Mouse (Mus musculus): Measurements from ENCODE around the gene Pifo. TPM values are rescaled to one million over a fixed set of nuclear protein-coding genes. Genes with fewer than 3 reads are reported as not detected.
"Not testable (repeated sequence)": the region's sequence is repeated elsewhere in the genome, so short reads cannot be mapped to it uniquely, and the experiment has no call there.

The Pifo gene
- polyA plus RNA-seq, 1 experiment from 2014 or later: not detected

DNA sequence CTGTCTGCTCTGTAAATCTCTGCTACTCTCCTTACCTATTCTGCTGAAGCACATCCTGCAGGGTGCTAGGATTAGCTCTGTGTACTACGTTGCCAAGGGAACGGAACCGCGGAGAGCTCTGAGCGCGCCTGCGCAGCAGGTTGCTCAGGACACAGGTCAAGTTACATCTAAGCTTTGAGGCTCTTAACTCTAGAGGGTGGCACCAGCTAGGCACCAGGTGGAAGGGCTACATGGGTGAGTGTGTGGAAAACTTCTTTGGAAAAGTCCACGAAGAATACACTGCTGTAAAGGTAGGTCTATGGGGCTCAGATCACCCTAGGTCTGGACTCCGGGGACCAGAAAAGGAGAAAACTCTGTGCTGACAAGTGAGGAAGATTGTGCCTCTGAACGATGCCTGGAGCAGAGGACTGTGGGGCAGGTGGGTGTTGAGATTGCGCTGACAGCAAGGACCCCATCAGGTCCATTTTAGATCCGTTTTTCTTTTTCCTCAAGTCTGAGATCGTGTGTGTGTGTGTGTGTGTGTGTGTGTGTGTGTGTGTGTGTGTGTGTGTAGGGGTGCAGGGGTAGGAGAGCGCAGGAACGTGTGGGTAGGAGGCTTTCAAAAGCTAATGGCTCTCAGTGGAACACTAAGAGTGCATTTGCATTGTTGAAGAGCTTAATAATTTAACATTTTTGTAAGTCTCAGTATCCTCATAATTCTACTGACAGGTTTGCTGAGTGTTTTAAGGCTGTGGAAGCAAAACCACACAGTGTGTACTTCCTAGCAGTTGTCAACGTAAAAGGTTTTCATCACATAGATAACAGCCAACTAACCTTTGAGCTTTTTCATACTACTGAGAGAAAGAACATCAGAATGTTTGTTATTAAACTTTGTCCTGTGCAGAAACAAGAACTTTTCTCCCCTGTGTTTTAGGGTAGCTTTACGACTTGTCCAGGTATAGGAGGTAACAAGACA, 12.8 kb downstream of the Pifo start:
- peak overlapping the region; percentile 0 to 22; a peak in 2 of 4 replicates for H3K4me3 ChIP-seq (ENCODE audit: control insufficient read depth in 1 of 2, insufficient read depth in 1 of 2, low read depth in 1 of 2, low read length in 2 of 2)
- H3K9me3 ChIP-seq (ENCODE audit: control insufficient read depth, low read length): no peaks in the 10 kb centered on the region
- H3K4me1 ChIP-seq (ENCODE audit: control insufficient read depth in 2 of 2, insufficient read depth in 2 of 2, low read length in 2 of 2): peaks cover 6 to 8% of the 10 kb centered on the region in 2 experiments; a peak in 2 of 4 replicates
- H3K27ac ChIP-seq (replicated peaks in 1 of 2; ENCODE audit: control insufficient read depth in 1 of 2, insufficient read depth in 1 of 2, low read depth in 2 of 2, low read length in 2 of 2): no peak overlapping the region
- peak overlapping the region; percentile 61 for H3K4me2 ChIP-seq (ENCODE audit: low read length)
- H3K36me3 ChIP-seq (ENCODE audit: control insufficient read depth, insufficient read depth, low read length): no peaks in the 10 kb centered on the region
- H3K9ac ChIP-seq (ENCODE audit: low read length): no peak overlapping the region
- no peak; the same call in 1 of the 2 replicates for ATAC-seq (ENCODE audit: insufficient number of reproducible peaks, insufficient read depth, low FRiP score, low read depth)
- no peaks in the 10 kb centered on the region for H3K27me3 ChIP-seq (ENCODE audit: control insufficient read depth, insufficient read depth, low read length)
- 18% methylated on average over 17 of the region's 17 CpGs for WGBS

DNA sequence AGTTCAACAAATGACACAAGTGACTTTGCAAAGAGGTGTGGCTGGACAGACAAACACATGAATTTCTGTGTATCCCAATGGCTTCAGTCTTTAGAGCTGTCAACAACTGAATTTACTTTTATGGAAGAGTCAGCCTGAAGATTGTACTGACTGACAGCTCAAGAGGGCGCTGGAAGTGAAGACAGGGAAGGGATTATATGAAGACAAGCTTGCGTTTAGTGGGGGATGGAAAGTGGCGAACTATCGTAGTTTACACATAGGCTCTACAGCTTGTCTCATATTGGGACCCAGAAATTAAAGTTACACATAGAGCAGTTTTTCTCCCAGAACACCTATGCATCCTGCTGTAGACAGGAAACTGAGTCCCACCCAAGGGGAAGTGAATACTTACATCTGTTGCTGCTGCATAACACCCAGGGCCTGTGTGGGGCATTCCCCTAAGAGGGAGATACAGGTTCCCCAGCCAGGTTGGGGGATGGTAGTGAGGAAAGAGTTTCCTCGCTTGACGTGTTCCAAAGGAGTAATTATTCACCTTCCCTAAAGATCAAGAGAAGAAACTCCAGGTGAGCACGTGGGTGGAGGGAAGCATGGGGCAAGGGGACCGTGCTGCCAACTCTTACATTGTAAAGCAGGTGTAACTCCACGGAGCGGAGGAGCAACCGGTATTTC, 13.6 kb downstream of the Pifo start:
- peaks cover 6 to 8% of the 10 kb centered on the region in 2 experiments; a peak in 2 of 4 replicates for H3K4me1 ChIP-seq (ENCODE audit: control insufficient read depth in 2 of 2, insufficient read depth in 2 of 2, low read length in 2 of 2)
- ATAC-seq (ENCODE audit: insufficient number of reproducible peaks, insufficient read depth, low FRiP score, low read depth): no peak
- H3K9me3 ChIP-seq (ENCODE audit: control insufficient read depth, low read length): no peaks in the 10 kb centered on the region
- no peak overlapping the region for H3K27ac ChIP-seq (replicated peaks in 1 of 2; ENCODE audit: control insufficient read depth in 1 of 2, insufficient read depth in 1 of 2, low read depth in 2 of 2, low read length in 2 of 2)
- H3K36me3 ChIP-seq (ENCODE audit: control insufficient read depth, insufficient read depth, low read length): no peaks in the 10 kb centered on the region
- peak overlapping the region; percentile 61 for H3K4me2 ChIP-seq (ENCODE audit: low read length)
- no peaks in the 10 kb centered on the region for H3K27me3 ChIP-seq (ENCODE audit: control insufficient read depth, insufficient read depth, low read length)
- peak overlapping the region; percentile 0 to 22; a peak in 2 of 4 replicates for H3K4me3 ChIP-seq (ENCODE audit: control insufficient read depth in 1 of 2, insufficient read depth in 1 of 2, low read depth in 1 of 2, low read length in 2 of 2)
- H3K9ac ChIP-seq (ENCODE audit: low read length): no peak overlapping the region
- 14% methylated on average over 11 of the region's 11 CpGs for WGBS

DNA sequence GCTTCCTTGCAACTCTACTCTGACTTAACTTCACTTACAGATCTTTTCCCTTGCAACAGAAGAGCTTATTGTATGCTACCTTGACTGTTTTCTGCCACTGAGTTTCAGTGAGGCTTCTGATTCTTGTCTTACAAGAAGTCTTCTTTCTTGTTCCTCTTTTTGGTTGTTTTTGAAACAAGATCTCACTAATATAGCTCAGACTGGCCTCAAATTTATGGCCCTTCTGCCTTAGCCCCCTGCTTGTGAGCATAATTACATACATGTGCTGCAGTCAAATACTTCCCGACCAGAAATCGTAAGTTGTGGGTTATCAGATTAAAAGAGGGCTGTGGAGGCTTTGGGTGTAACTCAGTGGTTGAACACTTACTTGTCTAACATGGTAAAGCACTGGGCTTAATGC, 19.7 kb downstream of the Pifo start:
- ATAC-seq (ENCODE audit: insufficient number of reproducible peaks, insufficient read depth, low FRiP score, low read depth): no peak
- H3K9ac ChIP-seq (ENCODE audit: low read length): no peak overlapping the region
- H3K27me3 ChIP-seq (ENCODE audit: control insufficient read depth, insufficient read depth, low read length): no peaks in the 10 kb centered on the region
- no peaks in the 10 kb centered on the region for H3K4me1 ChIP-seq (ENCODE audit: control insufficient read depth in 2 of 2, insufficient read depth in 2 of 2, low read length in 2 of 2)
- no peak overlapping the region for H3K4me3 ChIP-seq (ENCODE audit: control insufficient read depth in 1 of 2, insufficient read depth in 1 of 2, low read depth in 1 of 2, low read length in 2 of 2)
- whole genome bisulfite sequencing: 50% methylated on average over 2 of the region's 2 CpGs
- no peaks in the 10 kb centered on the region for H3K36me3 ChIP-seq (ENCODE audit: control insufficient read depth, insufficient read depth, low read length)
- no peak overlapping the region for H3K27ac ChIP-seq (replicated peaks in 1 of 2; ENCODE audit: control insufficient read depth in 1 of 2, insufficient read depth in 1 of 2, low read depth in 2 of 2, low read length in 2 of 2)
- H3K4me2 ChIP-seq (ENCODE audit: low read length): no peak overlapping the region
- no peaks in the 10 kb centered on the region for H3K9me3 ChIP-seq (ENCODE audit: control insufficient read depth, low read length)

DNA sequence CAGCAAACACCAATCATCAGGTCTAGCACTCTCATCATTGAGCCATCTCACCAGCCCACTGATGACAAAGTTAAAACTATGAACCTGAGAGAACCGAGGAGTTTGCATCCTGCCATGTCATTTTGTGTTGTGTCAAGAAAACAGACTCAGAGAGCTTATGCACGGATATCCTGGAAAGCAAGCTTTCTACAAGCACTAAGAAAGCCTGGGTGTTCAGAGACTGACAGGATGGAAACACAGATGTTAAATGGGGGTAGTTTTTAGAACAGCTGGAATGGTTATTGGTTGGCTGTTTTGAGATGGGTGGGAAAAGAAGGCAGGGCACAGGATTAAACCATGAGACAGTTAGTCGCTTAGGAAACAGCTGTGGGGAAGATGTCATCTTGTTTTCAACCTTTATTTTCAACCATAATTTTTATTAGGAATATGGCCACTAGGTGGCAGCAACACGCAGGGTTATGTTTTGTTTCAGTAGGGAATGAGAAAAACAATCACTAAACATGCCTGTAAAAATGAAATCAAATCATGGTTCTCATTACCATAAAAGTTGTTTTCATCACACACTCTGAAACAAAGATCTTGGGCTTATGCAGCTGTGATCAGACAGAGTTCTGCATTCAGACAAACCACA, 22.7 kb downstream of the Pifo start:
- 22% methylated on average over 4 of the region's 4 CpGs for WGBS
- Histone ChIP-seq H3K4me3 (ENCODE audit: control insufficient read depth in 1 of 2, insufficient read depth in 1 of 2, low read depth in 1 of 2, low read length in 2 of 2) (no peak overlapping the region), H3K4me2 (ENCODE audit: low read length) (no peak overlapping the region), H3K36me3 (ENCODE audit: control insufficient read depth, insufficient read depth, low read length) (no peaks in the 10 kb centered on the region), H3K27me3 (ENCODE audit: control insufficient read depth, insufficient read depth, low read length) (no peaks in the 10 kb centered on the region), H3K4me1 (ENCODE audit: control insufficient read depth in 2 of 2, insufficient read depth in 2 of 2, low read length in 2 of 2) (no peaks in the 10 kb centered on the region), H3K9me3 (ENCODE audit: control insufficient read depth, low read length) (no peaks in the 10 kb centered on the region), H3K9ac (ENCODE audit: low read length) (no peak overlapping the region), H3K27ac (replicated peaks in 1 of 2; ENCODE audit: control insufficient read depth in 1 of 2, insufficient read depth in 1 of 2, low read depth in 2 of 2, low read length in 2 of 2) (no peak overlapping the region)
- no peak for ATAC-seq (ENCODE audit: insufficient number of reproducible peaks, insufficient read depth, low FRiP score, low read depth)

DNA sequence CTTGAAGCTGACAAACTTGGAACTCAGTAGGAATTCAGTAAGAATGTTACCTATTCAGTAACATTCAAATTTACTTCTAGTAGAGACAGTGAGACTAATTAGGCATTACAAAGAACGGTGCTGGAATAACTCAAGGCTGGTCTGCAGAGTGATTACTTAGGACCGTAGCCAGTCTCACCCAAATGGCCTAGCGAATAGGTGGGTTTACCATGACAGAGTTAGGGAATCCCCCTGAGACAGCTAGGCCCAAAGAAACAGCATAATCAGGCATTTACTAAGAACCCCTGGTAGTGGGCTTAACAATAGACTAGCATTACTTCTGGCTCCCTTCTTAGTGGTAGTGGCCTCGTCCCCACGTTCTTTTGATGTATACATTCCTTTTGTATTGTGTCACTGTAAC, 24.8 kb downstream of the Pifo start:
- ATAC-seq (ENCODE audit: insufficient number of reproducible peaks, insufficient read depth, low FRiP score, low read depth); H3K27ac ChIP-seq (replicated peaks in 1 of 2; ENCODE audit: control insufficient read depth in 1 of 2, insufficient read depth in 1 of 2, low read depth in 2 of 2, low read length in 2 of 2); H3K4me1 ChIP-seq (ENCODE audit: control insufficient read depth in 2 of 2, insufficient read depth in 2 of 2, low read length in 2 of 2); H3K9me3 ChIP-seq (ENCODE audit: control insufficient read depth, low read length); H3K27me3 ChIP-seq (ENCODE audit: control insufficient read depth, insufficient read depth, low read length); H3K9ac ChIP-seq (ENCODE audit: low read length); H3K4me2 ChIP-seq (ENCODE audit: low read length); H3K4me3 ChIP-seq (ENCODE audit: control insufficient read depth in 1 of 2, insufficient read depth in 1 of 2, low read depth in 1 of 2, low read length in 2 of 2); H3K36me3 ChIP-seq (ENCODE audit: control insufficient read depth, insufficient read depth, low read length): not testable (repeated sequence)
- 54% methylated on average over 5 of the region's 5 CpGs for WGBS

DNA sequence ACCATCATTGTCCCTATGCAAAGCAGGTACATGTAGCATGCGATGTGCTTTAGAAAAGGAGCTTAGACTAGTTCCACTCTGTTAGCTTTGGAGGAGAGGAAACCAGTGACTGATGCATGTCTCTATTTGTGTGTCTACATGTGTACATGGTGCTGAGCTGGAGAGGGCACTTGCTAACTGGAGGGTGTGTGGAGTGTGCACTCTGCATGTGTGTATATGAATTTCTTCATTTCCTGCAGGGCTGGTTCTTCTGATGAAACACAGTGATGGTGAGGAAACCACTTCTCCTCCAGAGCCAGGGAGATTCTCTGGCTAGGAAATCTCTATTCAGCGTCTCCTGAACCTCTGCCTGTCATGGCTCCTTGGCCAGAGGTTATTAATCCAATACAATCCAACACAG, 40.3 kb downstream of the Pifo start:
- no peak overlapping the region for H3K4me2 ChIP-seq (ENCODE audit: low read length)
- H3K9me3 ChIP-seq (ENCODE audit: control insufficient read depth, low read length): no peaks in the 10 kb centered on the region
- H3K4me3 ChIP-seq (ENCODE audit: control insufficient read depth in 1 of 2, insufficient read depth in 1 of 2, low read depth in 1 of 2, low read length in 2 of 2): no peak overlapping the region
- ATAC-seq (ENCODE audit: insufficient number of reproducible peaks, insufficient read depth, low FRiP score, low read depth): no peak
- H3K4me1 ChIP-seq (ENCODE audit: control insufficient read depth in 2 of 2, insufficient read depth in 2 of 2, low read length in 2 of 2): no peaks in the 10 kb centered on the region
- 90% methylated on average over 2 of the region's 2 CpGs for WGBS
- H3K36me3 ChIP-seq (ENCODE audit: control insufficient read depth, insufficient read depth, low read length): peaks cover 22% of the 10 kb centered on the region
- H3K27me3 ChIP-seq (ENCODE audit: control insufficient read depth, insufficient read depth, low read length): no peaks in the 10 kb centered on the region
- no peak overlapping the region for H3K9ac ChIP-seq (ENCODE audit: low read length)
- no peak overlapping the region for H3K27ac ChIP-seq (replicated peaks in 1 of 2; ENCODE audit: control insufficient read depth in 1 of 2, insufficient read depth in 1 of 2, low read depth in 2 of 2, low read length in 2 of 2)

DNA sequence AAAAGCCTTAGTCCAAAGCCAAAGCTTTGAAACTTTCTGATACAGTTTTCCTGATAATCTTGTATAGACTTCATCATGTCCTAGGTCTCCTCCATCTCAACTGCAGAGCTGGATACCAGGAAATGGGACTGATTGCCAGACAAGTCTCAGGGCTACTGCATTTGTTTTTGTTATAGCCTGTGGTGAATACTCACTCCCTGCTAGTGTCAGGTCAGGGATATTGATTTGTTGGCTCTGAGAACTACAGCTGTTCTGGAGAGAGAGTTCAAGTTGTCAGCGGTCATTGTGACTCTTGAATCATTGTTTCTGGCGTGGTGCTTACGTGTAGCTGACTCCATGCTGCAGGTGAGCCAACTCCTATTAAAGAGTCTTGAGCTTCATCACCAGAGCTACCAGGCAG, 41.0 kb downstream of the Pifo start, which contains the start of gene Ovgp1:
Gene Ovgp1 (plus strand): TSS at position 301 of the 400 bp plus-strand sequence.
- 75% methylated on average over 3 of the region's 3 CpGs for WGBS
- ATAC-seq (ENCODE audit: insufficient number of reproducible peaks, insufficient read depth, low FRiP score, low read depth): no peak

More for the DNA sequence above, 41.0 kb downstream of the Pifo start, which contains the start of gene Ovgp1:
- Histone ChIP-seq H3K4me2 (ENCODE audit: low read length) (no peak within 1 kb of the TSS), H3K27ac (replicated peaks in 1 of 2; ENCODE audit: control insufficient read depth in 1 of 2, insufficient read depth in 1 of 2, low read depth in 2 of 2, low read length in 2 of 2) (no peak within 1 kb of the TSS), H3K27me3 (ENCODE audit: control insufficient read depth, insufficient read depth, low read length) (no peaks in the 10 kb centered on the region), H3K4me3 (ENCODE audit: control insufficient read depth in 1 of 2, insufficient read depth in 1 of 2, low read depth in 1 of 2, low read length in 2 of 2) (no peak within 1 kb of the TSS), H3K4me1 (ENCODE audit: control insufficient read depth in 2 of 2, insufficient read depth in 2 of 2, low read length in 2 of 2) (no peaks in the 10 kb centered on the region), H3K9ac (ENCODE audit: low read length) (no peak within 1 kb of the TSS), H3K9me3 (ENCODE audit: control insufficient read depth, low read length) (no peaks in the 10 kb centered on the region), H3K36me3 (ENCODE audit: control insufficient read depth, insufficient read depth, low read length) (peaks cover 30% of the 10 kb centered on the region)
